Mouse (Mus musculus): ENCODE measurements around the gene Rtel1. TPM values are rescaled to one million over a fixed set of nuclear protein-coding genes. Genes with fewer than 3 reads are reported as not detected.

Gene Rtel1
- total RNA-seq (2015) = 26.8 and 34.1 TPM in 2 replicates
- 21.6 and 25.8 TPM in 2 replicates for total RNA-seq (2017)

- ATAC-seq (ENCODE audit: poor library complexity, severe bottlenecking) = peak; percentile 99
Observed at GRCm38 (mm10) chr2:181319248-181320102, at the start of gene Rtel1. Rtel1 (plus strand) TSS chr2:181319739.

DNA sequence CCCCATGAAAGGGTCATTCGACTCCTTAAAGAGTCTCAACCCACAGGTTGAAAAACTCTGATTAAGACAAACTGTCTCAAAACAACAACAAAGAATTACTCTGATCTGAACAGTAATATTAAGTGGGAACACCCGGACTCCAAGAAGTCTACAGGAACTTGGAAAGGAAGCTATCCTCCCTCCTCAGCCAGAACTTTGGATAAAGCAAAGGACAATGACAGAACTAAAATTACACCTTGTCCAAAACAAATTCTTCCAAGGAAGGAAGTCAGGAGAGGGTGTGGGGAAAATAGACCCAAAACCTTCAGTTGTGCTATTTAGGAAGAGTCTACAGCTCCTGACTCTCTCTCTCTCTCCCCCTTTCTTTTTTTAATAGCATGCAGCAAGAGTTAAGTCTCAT, 47.4 kb upstream of the Rtel1 start:
- no peak for ATAC-seq (ENCODE audit: poor library complexity, severe bottlenecking)

DNA sequence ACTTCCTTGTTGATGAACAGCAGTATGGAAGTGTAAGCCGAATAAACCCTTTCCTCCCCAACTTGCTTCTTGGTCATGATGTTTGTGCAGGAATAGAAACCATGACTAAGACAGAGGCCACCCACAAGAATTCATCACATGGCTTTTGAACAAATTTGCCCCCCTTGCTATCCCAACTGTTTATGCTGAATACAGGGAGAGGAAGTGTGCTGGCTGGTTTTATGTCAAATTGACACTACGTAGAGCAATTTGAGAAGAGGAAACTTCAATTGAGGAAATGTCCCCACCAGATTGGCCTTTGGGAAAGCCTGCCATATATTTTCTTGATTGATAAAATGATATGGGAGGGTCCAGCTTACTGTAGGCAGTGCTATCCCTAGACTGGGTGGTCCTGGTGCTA, 45.7 kb upstream of the Rtel1 start:
- peak; percentile 51; the same call in 1 of the 2 replicates for ATAC-seq (ENCODE audit: poor library complexity, severe bottlenecking)

DNA sequence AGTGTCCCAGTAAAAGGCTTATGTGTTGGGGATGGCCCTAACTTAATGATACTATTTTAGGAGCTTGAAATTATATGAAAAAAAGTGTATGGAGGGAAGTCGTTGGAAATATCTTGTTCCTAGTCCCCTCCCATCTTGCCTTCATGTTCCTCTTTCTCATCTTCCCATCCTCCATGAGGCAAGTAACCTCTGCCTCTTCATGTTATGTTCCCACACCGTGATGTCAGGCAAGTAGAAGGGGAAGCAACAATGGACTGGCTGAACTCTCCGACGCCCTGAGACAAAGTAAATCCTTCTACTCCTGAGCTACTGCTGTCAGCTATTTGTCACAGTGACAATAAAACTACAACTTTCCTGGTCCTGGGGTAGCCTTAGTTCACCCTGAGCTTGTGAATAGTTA, 44.9 kb upstream of the Rtel1 start:
- peak; percentile 85 for ATAC-seq (ENCODE audit: poor library complexity, severe bottlenecking)

DNA sequence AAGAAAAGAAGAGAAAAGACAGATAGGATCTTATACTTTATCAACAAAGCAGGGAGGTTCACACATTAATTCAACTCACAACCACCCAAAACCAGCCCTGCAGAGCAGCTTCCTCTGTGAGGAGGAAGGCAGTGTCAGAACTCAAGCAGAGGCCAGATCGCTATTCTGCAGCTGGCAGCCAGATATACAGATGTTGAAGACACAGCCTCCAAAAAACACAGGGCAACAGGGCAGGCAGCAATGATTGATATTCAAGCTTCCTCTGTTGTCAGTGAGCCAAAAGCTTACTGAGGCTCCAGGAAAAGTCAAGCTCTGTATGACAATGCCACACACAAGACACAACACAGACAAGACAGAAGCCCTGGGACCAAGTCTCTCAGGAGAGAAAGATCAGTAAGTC, 42.8 kb upstream of the Rtel1 start:
- ATAC-seq (ENCODE audit: poor library complexity, severe bottlenecking) = no peak

DNA sequence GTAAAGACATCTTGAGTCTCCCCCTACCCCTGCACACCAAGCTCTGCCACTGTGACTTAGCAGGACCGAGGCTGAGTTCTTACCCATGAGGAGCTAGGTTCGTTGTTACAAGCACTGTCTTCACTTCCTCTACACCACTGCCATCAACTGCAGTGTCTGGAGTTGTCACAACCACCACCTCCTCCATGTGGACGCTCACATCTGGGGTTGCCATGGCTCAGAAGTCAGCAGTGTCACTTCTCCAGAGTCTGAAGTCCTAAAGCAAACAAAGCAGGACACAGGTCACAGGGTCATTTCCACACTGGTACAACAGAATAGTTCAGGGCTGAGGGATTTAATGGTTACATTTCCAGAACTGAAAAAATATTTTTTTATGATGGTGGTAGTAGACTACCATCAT, 41.7 kb upstream of the Rtel1 start:
- no peak for ATAC-seq (ENCODE audit: poor library complexity, severe bottlenecking)

DNA sequence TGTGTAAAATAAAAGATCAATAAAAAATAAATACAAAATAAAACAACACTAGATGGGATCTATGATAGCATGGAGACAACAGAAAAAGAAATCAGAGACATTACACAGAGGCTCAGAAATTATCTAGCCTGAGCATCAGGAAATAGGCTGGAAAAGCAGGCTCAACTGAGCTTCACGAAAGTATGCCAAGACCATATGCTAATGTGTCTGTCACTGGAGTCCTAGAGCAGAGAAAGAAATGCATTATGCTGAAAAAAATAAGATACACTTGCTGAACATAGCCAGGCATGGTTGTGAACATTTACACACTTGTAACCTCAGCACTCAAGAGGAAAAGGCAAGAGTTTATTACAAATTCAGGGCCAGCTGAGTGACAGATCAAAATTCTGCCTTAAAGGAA, 39.6 kb upstream of the Rtel1 start:
- ATAC-seq (ENCODE audit: poor library complexity, severe bottlenecking) = no peak

DNA sequence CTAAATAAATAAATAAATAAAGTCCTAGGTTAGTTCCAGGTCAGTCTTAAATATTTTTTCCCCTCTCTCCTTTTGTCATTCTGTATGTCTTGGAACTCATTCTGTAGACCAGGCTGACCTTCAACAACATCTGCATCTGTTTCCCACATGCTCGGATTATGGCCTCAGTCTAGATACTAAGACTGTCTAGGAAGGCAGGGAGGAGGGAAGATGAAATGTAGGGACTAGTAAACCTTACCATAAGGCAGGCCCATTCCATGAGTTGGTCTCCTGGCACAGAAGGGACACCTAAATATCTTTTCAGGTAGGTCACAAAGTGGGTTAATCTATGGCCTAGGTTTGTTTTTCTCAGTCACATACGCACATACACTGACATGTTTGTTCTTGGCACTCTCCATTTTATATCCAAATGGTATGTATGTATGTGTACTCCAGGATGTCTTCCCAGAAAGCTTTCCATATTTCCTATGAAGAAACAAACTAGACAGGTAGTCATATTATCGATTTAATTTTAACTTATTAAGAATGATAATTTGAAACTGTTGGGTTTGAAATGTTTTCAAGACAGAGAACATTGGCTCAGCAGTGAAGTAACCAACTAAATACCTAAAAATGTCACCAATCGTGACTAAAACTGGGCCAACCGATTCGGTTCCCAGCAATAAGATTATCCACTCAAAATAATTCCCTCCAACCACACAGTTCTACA, 32.8 kb upstream of the Rtel1 start:
- ATAC-seq (ENCODE audit: poor library complexity, severe bottlenecking) = no peak

- ATAC-seq (ENCODE audit: poor library complexity, severe bottlenecking) = peak; percentile 68
Observed at GRCm38 (mm10) chr2:181287338-181287957, 32.1 kb upstream of the Rtel1 start.

- peak; percentile 85 for ATAC-seq (ENCODE audit: poor library complexity, severe bottlenecking)
Observed at GRCm38 (mm10) chr2:181287958-181288350, 31.6 kb upstream of the Rtel1 start, which contains the start of gene Gmeb2. Gmeb2 (minus strand) TSS chr2:181288035.

- no peak for ATAC-seq (ENCODE audit: poor library complexity, severe bottlenecking)
Observed at GRCm38 (mm10) chr2:181288691-181289090, 30.8 kb upstream of the Rtel1 start.

GRCm38 (mm10) chr2:181290937-181291336, 28.6 kb upstream of the Rtel1 start:
- no peak for ATAC-seq (ENCODE audit: poor library complexity, severe bottlenecking)

DNA sequence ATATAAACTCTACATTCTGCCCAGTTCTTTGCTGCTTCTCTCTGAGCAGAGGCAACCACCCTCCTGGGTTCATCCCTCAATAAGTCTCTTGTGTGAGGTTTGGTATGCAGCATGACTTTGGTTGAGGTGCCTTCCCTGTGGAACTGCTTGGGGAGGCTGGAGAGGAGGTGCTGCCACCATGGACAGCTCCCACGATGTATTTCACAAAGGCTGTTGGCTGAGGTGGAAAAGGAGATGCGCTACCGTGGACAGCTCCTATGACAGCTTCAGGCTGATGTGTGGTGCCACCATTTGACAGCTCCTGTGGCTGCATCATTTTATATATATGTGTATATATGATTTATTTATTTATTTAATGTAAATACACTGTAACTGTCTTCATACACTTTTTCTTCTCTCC, 17.5 kb upstream of the Rtel1 start:
- ATAC-seq (ENCODE audit: poor library complexity, severe bottlenecking) = no peak

DNA sequence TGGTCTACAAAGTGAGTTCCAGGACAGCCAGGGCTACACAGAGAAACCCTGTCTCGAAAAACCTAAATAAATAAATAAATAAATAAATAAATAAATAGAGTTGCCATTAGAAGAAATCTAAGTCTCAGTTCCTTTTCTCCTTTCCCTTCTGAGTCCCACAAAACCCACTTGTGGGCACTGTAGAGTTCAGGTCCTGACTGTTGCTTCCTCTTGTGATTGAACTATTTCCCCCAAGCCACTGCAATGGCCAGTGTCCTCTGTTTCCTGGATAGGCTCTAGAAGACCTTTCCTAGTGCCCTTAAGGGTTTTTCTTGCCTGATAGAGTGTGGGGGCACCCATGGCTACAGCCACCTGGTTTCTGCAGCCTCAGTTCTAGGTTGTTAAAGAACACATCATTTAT, 14.6 kb upstream of the Rtel1 start:
- ATAC-seq (ENCODE audit: poor library complexity, severe bottlenecking) = peak; percentile 78

DNA sequence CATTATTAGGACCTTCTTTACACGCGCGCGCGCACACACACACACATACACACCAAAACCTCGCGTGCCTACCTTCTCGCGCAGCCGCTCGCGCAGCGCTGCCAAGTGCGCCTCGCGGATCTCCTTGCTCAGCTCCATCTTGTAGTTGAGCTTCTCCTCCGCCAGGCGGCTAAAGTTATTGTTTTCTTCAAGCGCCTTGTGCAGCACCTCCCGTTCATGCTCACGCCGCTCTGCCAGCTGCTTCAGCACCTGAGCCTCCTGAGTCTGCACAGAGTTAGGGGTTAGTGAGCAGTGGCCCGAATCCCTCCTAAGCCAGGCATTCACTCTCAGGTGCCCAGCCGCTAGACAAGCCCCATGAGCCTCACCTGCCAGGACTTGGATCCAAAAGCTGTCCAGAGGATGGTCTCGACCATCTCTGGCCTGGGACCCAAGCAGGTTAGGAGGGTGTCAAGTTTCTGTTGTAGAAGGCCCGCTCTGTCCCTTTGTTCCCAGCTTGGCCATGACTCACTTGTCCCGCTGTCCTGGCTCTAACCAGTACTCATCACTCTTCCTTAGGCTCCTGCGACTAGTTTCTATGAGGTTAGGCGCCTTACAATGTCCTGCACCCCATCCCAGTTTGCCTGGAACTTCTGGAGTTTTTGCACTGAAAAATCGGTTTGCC, 12.3 kb upstream of the Rtel1 start:
- peak; percentile 75 for ATAC-seq (ENCODE audit: poor library complexity, severe bottlenecking)

DNA sequence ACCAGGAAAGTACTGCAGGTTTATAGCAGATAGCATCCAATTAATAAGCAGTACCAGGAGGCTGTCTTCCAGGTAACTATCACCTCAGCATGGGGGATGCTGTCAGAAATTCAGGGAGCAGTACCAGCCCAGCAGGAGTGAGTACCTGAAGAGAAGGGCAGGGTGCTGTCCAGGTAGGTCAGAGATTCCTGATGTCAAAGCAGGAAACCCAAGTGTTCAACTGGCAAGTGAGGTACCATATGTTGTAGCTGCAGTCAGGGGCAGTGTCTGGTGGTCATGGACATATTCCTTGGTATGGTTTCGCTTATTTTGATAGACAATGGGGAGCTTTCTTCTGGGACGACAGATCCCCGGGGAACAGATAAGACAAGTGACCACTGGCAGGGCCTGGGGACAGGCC, 7.1 kb upstream of the Rtel1 start:
- no peak for ATAC-seq (ENCODE audit: poor library complexity, severe bottlenecking)

DNA sequence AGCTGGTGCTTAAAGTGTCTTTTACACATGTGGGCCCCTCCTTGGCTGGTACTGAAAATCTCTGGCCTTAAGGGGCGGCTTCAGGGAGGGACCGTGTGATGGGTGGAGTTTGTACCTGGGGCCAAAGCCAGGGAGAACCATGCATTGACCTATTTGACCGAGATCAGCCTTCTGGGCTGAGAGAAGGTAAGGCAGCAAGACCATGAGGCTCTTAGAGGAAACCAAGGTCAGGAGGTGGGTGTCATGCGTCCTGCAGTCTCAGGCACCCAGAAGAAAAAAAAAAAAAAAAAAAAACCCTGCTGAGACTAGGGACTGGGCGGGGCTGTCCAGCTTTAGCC, 6.6 kb upstream of the Rtel1 start:
- ATAC-seq (ENCODE audit: poor library complexity, severe bottlenecking) = no peak

DNA sequence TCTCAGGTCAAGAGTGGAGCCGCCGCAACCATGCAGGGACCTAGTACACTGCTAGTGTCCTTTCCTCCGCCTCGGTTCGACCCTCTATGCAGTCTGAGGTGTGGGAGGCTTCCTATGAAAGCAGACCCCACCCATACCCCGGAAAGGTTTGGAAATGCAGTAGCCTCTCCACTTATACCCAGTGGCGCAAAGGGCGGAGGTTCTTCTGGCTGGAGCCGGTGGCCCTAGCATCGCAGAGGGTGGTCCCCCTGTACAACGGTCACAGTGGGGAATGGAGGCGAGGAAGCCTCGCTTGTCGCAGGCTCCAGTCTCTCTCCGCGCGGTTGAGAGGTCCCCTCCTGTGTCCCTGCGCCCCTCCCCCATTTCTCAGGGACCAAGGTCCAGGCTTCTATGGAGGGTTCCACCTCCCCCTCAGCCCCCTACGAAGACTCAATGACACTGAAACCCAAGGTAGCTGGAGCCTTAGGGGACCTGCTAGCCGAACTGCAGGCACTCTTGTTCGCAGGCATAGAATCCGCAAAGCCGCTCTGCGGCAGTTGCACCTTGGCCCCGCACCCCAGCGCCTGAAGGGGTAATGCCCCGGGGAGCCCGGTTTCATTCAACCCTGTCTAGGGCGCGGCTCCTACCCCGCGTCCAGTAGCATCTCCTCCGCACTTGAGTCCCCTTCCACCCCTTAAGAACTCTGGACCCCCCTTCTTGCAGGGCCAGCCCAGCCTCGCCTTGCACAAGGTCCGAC, 6.0 kb upstream of the Rtel1 start:
- ATAC-seq (ENCODE audit: poor library complexity, severe bottlenecking) = peak; percentile 17; the same call in 1 of the 2 replicates

DNA sequence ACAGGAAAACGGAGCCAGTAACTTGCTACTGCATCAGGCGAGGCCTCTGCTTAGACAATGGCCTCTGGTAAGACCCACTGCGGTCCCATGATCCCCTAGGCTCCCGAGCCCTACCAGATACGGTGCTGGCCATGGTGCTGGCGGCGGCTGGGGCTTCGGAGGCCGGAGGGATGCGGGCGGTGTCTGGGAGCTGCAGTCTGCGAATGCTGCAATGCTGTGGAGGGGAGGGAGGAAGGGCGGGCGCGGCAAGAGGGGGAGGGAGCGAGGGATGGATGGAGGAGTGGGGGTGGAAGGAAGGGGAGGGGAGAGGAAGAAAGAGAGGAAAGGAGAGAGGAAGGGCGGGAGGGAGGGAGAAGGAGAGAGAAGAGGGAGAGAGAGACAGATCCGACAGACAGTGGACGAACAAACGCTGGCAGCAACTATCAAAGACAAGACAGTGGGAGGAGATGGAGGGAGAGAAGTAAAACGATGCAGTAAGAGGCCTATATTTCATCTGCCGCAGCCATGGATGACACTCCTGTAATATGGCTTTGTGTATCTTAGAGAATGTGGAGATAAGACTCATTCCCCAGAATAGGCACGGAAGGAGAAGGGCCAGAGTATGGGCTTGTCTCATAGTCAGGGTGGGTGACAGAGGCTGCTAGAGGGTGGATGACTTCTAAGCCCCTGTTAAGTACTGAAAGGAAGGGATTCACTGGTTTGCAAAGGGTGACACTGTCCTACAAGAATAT, 5.3 kb upstream of the Rtel1 start, which contains the start of gene Stmn3:
Gene Stmn3 (minus strand): TSS at position 421 of the 731 bp plus-strand sequence.
- peak; percentile 57 for ATAC-seq (ENCODE audit: poor library complexity, severe bottlenecking)

DNA sequence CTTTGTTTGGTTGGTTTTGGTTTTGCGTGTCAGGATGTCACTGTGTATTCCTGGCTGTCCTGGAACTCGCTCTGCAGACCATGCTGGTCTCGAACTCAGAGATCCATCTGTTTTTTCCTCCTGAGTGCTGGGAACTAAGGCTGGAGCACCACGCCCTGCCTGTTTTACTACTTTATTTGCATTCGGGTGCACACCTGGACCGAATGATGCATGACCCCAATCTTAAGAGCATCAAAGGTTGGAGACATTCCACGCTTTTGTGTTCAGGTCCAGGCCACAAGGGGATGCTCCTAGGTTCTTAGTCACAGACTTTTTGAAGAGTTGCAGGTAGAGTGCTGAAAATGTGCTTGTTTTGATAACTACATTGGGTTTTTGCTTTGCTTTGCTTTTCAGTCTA, 562 bp downstream of the Rtel1 start:
- ATAC-seq (ENCODE audit: poor library complexity, severe bottlenecking) = peak; percentile 2; the same call in 1 of the 2 replicates

Data from megakaryocyte, adult 5-6 weeks (primary cell).